Mouse (Mus musculus): ENCODE measurements at regions not wholly inside any gene's neighbourhood (a gene's known extent, or its start where the extent isn't known, plus 50 kb on each side); places are given as distances from the start of the nearest gene placed in this dataset.
A peak's percentile ranks its signal among the peaks of the same experiment; 100 is the strongest.

GRCm38 (mm10) chr12:73449911-73450520 lies 96.2 kb downstream of the Tmem30b start:
- no peak for DNase-seq (ENCODE audit: extremely low spot score in 1 of 2, low spot score in 2 of 2)
- intact Hi-C loops (cut with DNase I) = no loop called here

GRCm38 (mm10) chr12:73449069-73449468 lies 97.1 kb downstream of the Tmem30b start:
- intact Hi-C loops (cut with DNase I) = no loop called here
- peak in 1 of 2 experiments; percentile 51 for DNase-seq (ENCODE audit: extremely low spot score in 1 of 2, low spot score in 2 of 2)

- intact Hi-C loops (cut with DNase I) = no loop called here
- DNase-seq (ENCODE audit: extremely low spot score in 1 of 2, low spot score in 2 of 2) = no peak
Measured at GRCm38 (mm10) chr12:73448388-73448965, 97.7 kb downstream of the Tmem30b start.

GRCm38 (mm10) chr12:73447172-73447571 lies 99.0 kb downstream of the Tmem30b start:
- no peak for DNase-seq (ENCODE audit: extremely low spot score in 1 of 2, low spot score in 2 of 2)
- intact Hi-C loops (cut with DNase I) = no loop called here

DNA sequence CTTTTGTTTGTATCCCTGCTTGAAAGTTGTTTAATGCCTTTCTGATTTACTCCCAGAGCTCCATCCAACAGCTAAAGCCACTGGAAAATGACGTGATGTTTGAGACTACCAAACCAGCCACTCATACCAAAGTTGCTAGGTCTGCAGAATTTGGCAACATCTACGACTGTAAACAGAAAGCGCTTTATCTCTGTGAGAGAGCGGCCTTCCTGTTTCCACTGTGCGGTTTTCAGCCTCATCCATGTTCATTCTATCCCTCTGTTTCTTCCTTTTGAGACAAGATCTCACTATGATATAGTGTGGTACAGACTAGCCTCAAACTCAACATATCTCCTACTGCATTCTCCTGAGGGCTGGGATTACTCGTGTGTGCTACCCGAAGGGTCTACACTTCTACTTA lies 100.0 kb downstream of the Tmem30b start:
- intact Hi-C loops (cut with DNase I) = no loop called here
- DNase-seq (ENCODE audit: extremely low spot score in 1 of 2, low spot score in 2 of 2) = no peak

- intact Hi-C loops (cut with DNase I) = no loop called here
Measured at GRCm38 (mm10) chr12:73445562-73445961, 100.6 kb downstream of the Tmem30b start.

DNA sequence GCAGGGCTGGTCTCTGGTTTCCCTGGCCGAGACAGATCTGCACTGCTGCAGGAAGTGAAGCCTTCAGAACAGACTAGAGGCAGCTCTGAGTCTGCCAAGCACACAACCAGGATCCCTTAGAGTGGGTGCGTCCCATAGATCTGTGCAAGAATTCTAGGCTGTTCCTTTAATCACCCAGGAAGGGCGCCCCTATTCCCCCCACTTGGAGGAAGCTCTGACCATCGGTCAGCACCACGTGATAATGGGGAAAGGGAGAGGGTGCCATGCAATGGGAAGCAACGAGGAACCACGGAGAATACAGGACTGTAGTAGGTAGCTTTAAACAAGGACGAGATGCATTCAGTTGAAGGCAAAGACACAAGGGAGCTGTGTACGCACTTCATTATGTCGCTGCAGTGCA lies 101.1 kb downstream of the Tmem30b start:
- intact Hi-C loops (cut with DNase I) = no loop called here
- no peak for DNase-seq (ENCODE audit: extremely low spot score in 1 of 2, low spot score in 2 of 2)

More at GRCm38 (mm10) chr12:73445562-73445961, 100.6 kb downstream of the Tmem30b start:
- DNase-seq (ENCODE audit: extremely low spot score in 1 of 2, low spot score in 2 of 2) = no peak

DNA sequence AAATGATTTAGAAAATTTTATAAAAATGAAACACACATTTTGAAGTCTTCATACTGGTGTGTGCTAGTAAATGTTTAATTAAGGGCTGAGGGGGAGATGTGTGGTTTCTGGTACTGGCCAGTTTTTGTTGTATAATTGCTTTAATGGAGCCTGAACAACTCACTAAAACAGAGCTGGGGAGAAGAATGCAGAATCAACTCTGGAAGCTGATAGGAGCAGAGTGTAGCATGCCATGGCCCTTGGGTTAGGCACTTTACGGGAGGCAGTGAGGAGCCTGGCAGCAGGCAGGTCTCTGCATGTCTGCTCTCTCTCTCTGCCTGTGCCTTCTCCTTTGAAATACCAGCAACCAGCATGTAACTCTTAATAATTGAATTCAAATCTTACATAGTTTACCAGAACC lies 104.9 kb downstream of the Tmem30b start:
- no peak for DNase-seq (ENCODE audit: extremely low spot score in 1 of 2, low spot score in 2 of 2)
- intact Hi-C loops (cut with DNase I) = no loop called here

- DNase-seq (ENCODE audit: extremely low spot score in 1 of 2, low spot score in 2 of 2) = no peak
- intact Hi-C loops (cut with DNase I) = no loop called here
Measured at GRCm38 (mm10) chr12:73434684-73435083, 111.5 kb downstream of the Tmem30b start.

GRCm38 (mm10) chr12:73432546-73432945 lies 113.6 kb downstream of the Tmem30b start:
- intact Hi-C loops (cut with DNase I) = no loop called here
- no peak for DNase-seq (ENCODE audit: extremely low spot score in 1 of 2, low spot score in 2 of 2)

DNA sequence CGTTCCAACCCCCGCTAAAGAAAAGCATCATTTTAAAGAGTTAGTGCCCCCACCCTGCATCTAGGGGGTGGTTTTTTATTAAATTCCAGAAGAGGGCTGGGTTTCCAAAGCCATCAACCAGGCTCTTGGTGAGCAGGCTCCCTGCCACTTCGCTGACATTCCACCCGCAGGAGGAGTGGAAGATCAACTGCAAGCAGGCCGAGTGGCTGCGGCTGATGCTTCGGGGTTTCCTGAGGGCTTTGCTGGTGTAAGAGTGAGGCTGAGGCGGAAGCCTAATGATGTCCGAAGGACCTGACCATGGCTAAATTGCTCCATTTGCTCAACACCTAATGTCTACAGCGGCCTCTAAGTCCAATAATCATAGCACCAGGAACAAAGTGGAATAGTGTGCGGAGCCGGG lies 118.0 kb downstream of the Tmem30b start:
- DNase-seq (ENCODE audit: extremely low spot score in 1 of 2, low spot score in 2 of 2) = no peak
- intact Hi-C loops (cut with DNase I) = no loop called here

DNA sequence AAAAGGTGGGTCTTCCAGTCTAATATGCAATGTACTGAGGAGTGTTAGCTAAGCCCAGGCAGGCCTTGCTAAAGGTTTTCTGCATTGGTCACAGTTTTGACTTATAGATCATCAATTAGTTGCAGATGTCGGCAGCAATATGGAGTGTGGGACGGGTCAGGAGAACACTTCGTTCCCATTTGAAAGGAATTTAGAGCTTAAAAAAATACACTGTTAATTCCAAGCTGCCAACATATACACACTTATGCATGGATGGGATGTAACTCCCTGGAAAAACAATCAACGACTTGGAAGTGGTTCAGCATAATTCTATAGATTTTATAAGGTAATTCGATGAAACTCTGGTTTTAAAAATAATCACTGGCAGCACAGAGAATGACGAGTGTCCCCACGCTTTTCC lies 121.4 kb downstream of the Tmem30b start:
- intact Hi-C loops (cut with DNase I) = no loop called here
- DNase-seq (ENCODE audit: extremely low spot score in 1 of 2, low spot score in 2 of 2) = no peak

- intact Hi-C loops (cut with DNase I) = no loop called here
- DNase-seq (ENCODE audit: extremely low spot score in 1 of 2, low spot score in 2 of 2) = no peak
Measured at GRCm38 (mm10) chr12:73417101-73417500, 129.1 kb downstream of the Tmem30b start.

DNA sequence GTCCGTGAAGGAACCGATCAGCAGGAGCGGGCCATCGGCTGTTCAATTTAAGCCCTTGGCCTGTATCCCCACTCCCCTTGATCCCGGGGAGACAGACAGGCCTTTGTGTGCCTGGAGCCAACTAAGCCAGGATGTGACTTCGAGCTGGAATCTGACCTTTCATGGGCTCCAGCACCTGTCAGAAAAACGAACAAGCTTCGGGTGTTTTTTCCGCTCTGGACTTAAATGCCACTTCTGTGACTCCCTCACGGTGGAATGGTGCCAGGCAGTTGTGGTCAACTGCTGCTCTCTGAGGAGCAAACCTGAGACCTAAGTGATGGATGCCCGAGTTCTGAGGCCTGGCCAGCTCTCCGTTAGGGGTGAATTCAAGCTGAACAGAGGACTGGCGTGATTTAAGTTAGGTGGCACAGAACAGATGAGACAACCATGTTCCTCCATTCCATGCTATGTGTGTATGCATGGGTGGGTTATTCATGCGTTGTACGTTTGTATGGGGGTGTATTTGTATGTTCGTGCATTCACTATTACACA lies 129.8 kb downstream of the Tmem30b start:
- intact Hi-C loops (cut with DNase I) = no loop called here
- DNase-seq (ENCODE audit: extremely low spot score in 1 of 2, low spot score in 2 of 2) = peak in 1 of 2 experiments; percentile 2

- DNase-seq (ENCODE audit: extremely low spot score in 1 of 2, low spot score in 2 of 2) = no peak
- intact Hi-C loops (cut with DNase I) = no loop called here
Measured at GRCm38 (mm10) chr12:73415856-73416366, 129.3 kb downstream of the Slc38a6 start.

- intact Hi-C loops (cut with DNase I) = no loop called here
- DNase-seq (ENCODE audit: extremely low spot score in 1 of 2, low spot score in 2 of 2) = no peak
Measured at GRCm38 (mm10) chr12:73413439-73414196, 127.0 kb downstream of the Slc38a6 start.

DNA sequence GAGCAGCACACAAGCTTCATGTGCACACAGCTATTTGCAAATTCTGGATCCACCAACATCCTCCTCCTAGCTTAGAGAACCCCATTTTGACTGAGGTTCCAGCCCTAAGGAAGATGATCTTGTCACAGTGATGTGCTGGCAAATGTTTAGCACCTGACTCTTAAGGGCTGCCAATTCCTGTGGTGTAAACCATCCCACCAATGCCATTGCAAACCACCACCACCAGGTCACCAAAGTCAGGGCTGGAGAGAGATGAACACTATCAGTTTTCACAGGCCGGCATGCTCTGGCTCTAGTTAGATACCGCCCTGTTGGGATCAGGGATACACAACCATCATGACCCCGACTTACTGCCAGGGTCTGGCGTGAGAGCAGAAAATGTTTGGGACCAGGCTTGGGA lies 125.9 kb downstream of the Slc38a6 start:
- no peak for DNase-seq (ENCODE audit: extremely low spot score in 1 of 2, low spot score in 2 of 2)
- intact Hi-C loops (cut with DNase I) = no loop called here

- intact Hi-C loops (cut with DNase I) = no loop called here
- peak in 1 of 2 experiments; percentile 41 for DNase-seq (ENCODE audit: extremely low spot score in 1 of 2, low spot score in 2 of 2)
Measured at GRCm38 (mm10) chr12:73410924-73411323, 124.3 kb downstream of the Slc38a6 start.

- DNase-seq (ENCODE audit: extremely low spot score in 1 of 2, low spot score in 2 of 2) = no peak
- intact Hi-C loops (cut with DNase I) = no loop called here
Measured at GRCm38 (mm10) chr12:73409481-73410085, 123.0 kb downstream of the Slc38a6 start.
